Mouse (Mus musculus): ENCODE data around the gene Gpr34.

Gpr34 gene

GRCm38 (mm10) chrX:13670342-13670741, 38.5 kb downstream of the Gpr34 start:
- DNase-seq (ENCODE audit: low spot score in 2 of 2): no peak

GRCm38 (mm10) chrX:13673001-13673400, 41.1 kb downstream of the Gpr34 start:
- no peak for DNase-seq (ENCODE audit: low spot score in 2 of 2)

- no peak for DNase-seq (ENCODE audit: low spot score in 2 of 2)
These were observed 49.9 kb downstream of the Gpr34 start for GRCm38 (mm10) chrX:13681748-13682147.

GRCm38 (mm10) chrX:13686589-13686988, 54.7 kb downstream of the Gpr34 start:
- no peak for DNase-seq (ENCODE audit: low spot score in 2 of 2)

- no peak for DNase-seq (ENCODE audit: low spot score in 2 of 2)
These were observed 56.5 kb downstream of the Gpr34 start for GRCm38 (mm10) chrX:13688356-13688755.

Data from spleen, postnatal 4 days (tissue).